Mouse (Mus musculus) kidney, postnatal 25 days (tissue): ENCODE results near the gene Fam161b.
"Not testable (repeated sequence)": the region's sequence is repeated elsewhere in the genome, so short reads cannot be mapped to it uniquely, and the experiment has no call there.

ENCODE experiments used
- DNase-seq, 2 experiments: peaks; one replicate each; pipeline ENCODE4 v3.0.0; 2021; ENCODE audit warnings: mixed read lengths in 2 of 2

Fam161b gene

GRCm38 (mm10) chr12:84373831-84374481, 12.3 kb upstream of the Fam161b start:
- DNase-seq: no peak

- DNase-seq: no peak
These were observed 10.0 kb upstream of the Fam161b start for GRCm38 (mm10) chr12:84371647-84372046.

- no peak for DNase-seq
These were observed 5.3 kb upstream of the Fam161b start for GRCm38 (mm10) chr12:84366971-84367370.

GRCm38 (mm10) chr12:84365137-84365536, 3.5 kb upstream of the Fam161b start:
- no peak for DNase-seq

GRCm38 (mm10) chr12:84364291-84364690, 2.7 kb upstream of the Fam161b start:
- DNase-seq: no peak

- no peak for DNase-seq
These were observed 1.2 kb upstream of the Fam161b start for GRCm38 (mm10) chr12:84362872-84363271.

- not testable (repeated sequence) for DNase-seq
These were observed 2.9 kb downstream of the Fam161b start for GRCm38 (mm10) chr12:84358699-84359098.

- peak; percentile 54 to 67 for DNase-seq
These were observed 14.4 kb downstream of the Fam161b start for GRCm38 (mm10) chr12:84347192-84347591.

- DNase-seq: no peak
These were observed 24.5 kb downstream of the Fam161b start for GRCm38 (mm10) chr12:84336963-84337625.

GRCm38 (mm10) chr12:84327111-84327512, 34.5 kb downstream of the Fam161b start:
- DNase-seq: peak; percentile 39 to 74

- DNase-seq: peak; percentile 93 to 95
These were observed 44.7 kb downstream of the Fam161b start, which contains the start of gene Zfp410 for GRCm38 (mm10) chr12:84316721-84317621. TSS of gene Zfp410 (plus strand) at chr12:84316852.

GRCm38 (mm10) chr12:84316006-84316405, 45.6 kb downstream of the Fam161b start:
- DNase-seq: no peak

GRCm38 (mm10) chr12:84311306-84311705, 50.3 kb downstream of the Fam161b start:
- no peak for DNase-seq

- no peak for DNase-seq
These were observed 57.1 kb downstream of the Fam161b start for GRCm38 (mm10) chr12:84304554-84304953.

- no peak for DNase-seq
These were observed 57.5 kb downstream of the Fam161b start for GRCm38 (mm10) chr12:84304101-84304500.

GRCm38 (mm10) chr12:84299265-84299664, 62.4 kb downstream of the Fam161b start:
- DNase-seq: no peak

GRCm38 (mm10) chr12:84297851-84298250, 63.8 kb downstream of the Fam161b start:
- DNase-seq: no peak
